Mouse (Mus musculus): ENCODE data around the gene Lrrc75a. TPM values are rescaled to one million over a fixed set of nuclear protein-coding genes. Genes with fewer than 3 reads are reported as not detected.

Lrrc75a gene
- polyA plus RNA-seq, 1 experiment from 2014 or later, result 10.6 TPM

- Histone ChIP-seq H3K4me2 (ENCODE audit: low read length) (peak overlapping the region; percentile 45; the same call in 1 of the 2 replicates), H3K9ac (replicated peaks; ENCODE audit: low read depth, low read length) (peak overlapping the region; percentile 53), H3K4me3 (replicated peaks; ENCODE audit: low read length) (no peak overlapping the region), H3K36me3 (ENCODE audit: control insufficient read depth, insufficient read depth) (no peaks in the 10 kb centered on the region; the same call in 1 of the 2 replicates), H3K27me3 (replicated peaks; ENCODE audit: control insufficient read depth, insufficient read depth, low read length) (no peaks in the 10 kb centered on the region), H3K9me3 (ENCODE audit: control insufficient read depth, low read length) (no peaks in the 10 kb centered on the region), H3K27ac (ENCODE audit: low read length) (peak overlapping the region; percentile 86), H3K4me1 (replicated peaks; ENCODE audit: control insufficient read depth, insufficient read depth, low read length) (peaks cover 25% of the 10 kb centered on the region)
- ATAC-seq, result no peak
- WGBS, result 56% methylated on average over 10 of the region's 10 CpGs
Measured at GRCm38 (mm10) chr11:62612604-62613003, 35.7 kb downstream of the Lrrc75a start.

- Histone ChIP-seq H3K9me3 (ENCODE audit: control insufficient read depth, low read length) (no peaks in the 10 kb centered on the region), H3K27me3 (replicated peaks; ENCODE audit: control insufficient read depth, insufficient read depth, low read length) (no peaks in the 10 kb centered on the region), H3K4me2 (ENCODE audit: low read length) (no peak overlapping the region), H3K4me1 (replicated peaks; ENCODE audit: control insufficient read depth, insufficient read depth, low read length) (peaks cover 45% of the 10 kb centered on the region), H3K36me3 (ENCODE audit: control insufficient read depth, insufficient read depth) (peaks cover 12% of the 10 kb centered on the region; the same call in 1 of the 2 replicates), H3K27ac (ENCODE audit: low read length) (no peak overlapping the region), H3K9ac (replicated peaks; ENCODE audit: low read depth, low read length) (no peak overlapping the region), H3K4me3 (replicated peaks; ENCODE audit: low read length) (no peak overlapping the region)
- ATAC-seq, result no peak
- WGBS, result 89% methylated on average over 6 of the region's 6 CpGs
Measured at GRCm38 (mm10) chr11:62610304-62610703, 38.0 kb downstream of the Lrrc75a start.

- Histone ChIP-seq H3K9me3 (ENCODE audit: control insufficient read depth, low read length) (no peaks in the 10 kb centered on the region), H3K36me3 (ENCODE audit: control insufficient read depth, insufficient read depth) (peaks cover 14% of the 10 kb centered on the region; the same call in 1 of the 2 replicates)
Measured at GRCm38 (mm10) chr11:62608826-62609675, 39.3 kb downstream of the Lrrc75a start.

GRCm38 (mm10) chr11:62607952-62608201, 40.4 kb downstream of the Lrrc75a start:
- no peaks in the 10 kb centered on the region for H3K27me3 ChIP-seq (replicated peaks; ENCODE audit: control insufficient read depth, insufficient read depth, low read length)
- H3K4me2 ChIP-seq (ENCODE audit: low read length), result no peak overlapping the region
- no peak for ATAC-seq
- no peak overlapping the region for H3K9ac ChIP-seq (replicated peaks; ENCODE audit: low read depth, low read length)
- H3K4me1 ChIP-seq (replicated peaks; ENCODE audit: control insufficient read depth, insufficient read depth, low read length), result peaks cover 45% of the 10 kb centered on the region
- no peak overlapping the region for H3K4me3 ChIP-seq (replicated peaks; ENCODE audit: low read length)
- peaks cover 14% of the 10 kb centered on the region; the same call in 1 of the 2 replicates for H3K36me3 ChIP-seq (ENCODE audit: control insufficient read depth, insufficient read depth)
- 95% methylated on average over 1 of the region's 1 CpGs for WGBS
- no peaks in the 10 kb centered on the region for H3K9me3 ChIP-seq (ENCODE audit: control insufficient read depth, low read length)
- no peak overlapping the region for H3K27ac ChIP-seq (ENCODE audit: low read length)

More at GRCm38 (mm10) chr11:62608826-62609675, 39.3 kb downstream of the Lrrc75a start:
- Histone ChIP-seq H3K9ac (replicated peaks; ENCODE audit: low read depth, low read length) (no peak overlapping the region), H3K27me3 (replicated peaks; ENCODE audit: control insufficient read depth, insufficient read depth, low read length) (no peaks in the 10 kb centered on the region), H3K4me1 (replicated peaks; ENCODE audit: control insufficient read depth, insufficient read depth, low read length) (peaks cover 47% of the 10 kb centered on the region), H3K4me3 (replicated peaks; ENCODE audit: low read length) (no peak overlapping the region), H3K4me2 (ENCODE audit: low read length) (no peak overlapping the region), H3K27ac (ENCODE audit: low read length) (no peak overlapping the region)
- no peak for ATAC-seq
- 84% methylated on average over 10 of the region's 10 CpGs for WGBS

GRCm38 (mm10) chr11:62607170-62607951, 41.0 kb downstream of the Lrrc75a start:
- no peak overlapping the region for H3K4me3 ChIP-seq (replicated peaks; ENCODE audit: low read length)
- WGBS, result 53% methylated on average over 10 of the region's 10 CpGs
- no peaks in the 10 kb centered on the region for H3K9me3 ChIP-seq (ENCODE audit: control insufficient read depth, low read length)
- H3K27ac ChIP-seq (ENCODE audit: low read length), result peak overlapping the region; percentile 24; the same call in 1 of the 2 replicates
- H3K9ac ChIP-seq (replicated peaks; ENCODE audit: low read depth, low read length), result no peak overlapping the region
- H3K4me1 ChIP-seq (replicated peaks; ENCODE audit: control insufficient read depth, insufficient read depth, low read length), result peaks cover 39% of the 10 kb centered on the region
- no peaks in the 10 kb centered on the region for H3K27me3 ChIP-seq (replicated peaks; ENCODE audit: control insufficient read depth, insufficient read depth, low read length)
- ATAC-seq, result no peak
- H3K4me2 ChIP-seq (ENCODE audit: low read length), result no peak overlapping the region
- peaks cover 14% of the 10 kb centered on the region; the same call in 1 of the 2 replicates for H3K36me3 ChIP-seq (ENCODE audit: control insufficient read depth, insufficient read depth)

GRCm38 (mm10) chr11:62606299-62607169, 41.8 kb downstream of the Lrrc75a start:
- ATAC-seq, result no peak
- no peak overlapping the region for H3K4me2 ChIP-seq (ENCODE audit: low read length)
- no peak overlapping the region for H3K9ac ChIP-seq (replicated peaks; ENCODE audit: low read depth, low read length)
- 61% methylated on average over 10 of the region's 10 CpGs for WGBS
- peak overlapping the region; percentile 33 for H3K27ac ChIP-seq (ENCODE audit: low read length)
- H3K27me3 ChIP-seq (replicated peaks; ENCODE audit: control insufficient read depth, insufficient read depth, low read length), result no peaks in the 10 kb centered on the region
- no peaks in the 10 kb centered on the region for H3K9me3 ChIP-seq (ENCODE audit: control insufficient read depth, low read length)
- peaks cover 45% of the 10 kb centered on the region for H3K4me1 ChIP-seq (replicated peaks; ENCODE audit: control insufficient read depth, insufficient read depth, low read length)
- no peak overlapping the region for H3K4me3 ChIP-seq (replicated peaks; ENCODE audit: low read length)
- H3K36me3 ChIP-seq (ENCODE audit: control insufficient read depth, insufficient read depth), result peaks cover 14% of the 10 kb centered on the region; the same call in 1 of the 2 replicates

GRCm38 (mm10) chr11:62605619-62606298, 42.6 kb downstream of the Lrrc75a start:
- Histone ChIP-seq H3K4me2 (ENCODE audit: low read length) (peak overlapping the region; percentile 25), H3K27me3 (replicated peaks; ENCODE audit: control insufficient read depth, insufficient read depth, low read length) (no peaks in the 10 kb centered on the region), H3K36me3 (ENCODE audit: control insufficient read depth, insufficient read depth) (peaks cover 14% of the 10 kb centered on the region; the same call in 1 of the 2 replicates), H3K4me1 (replicated peaks; ENCODE audit: control insufficient read depth, insufficient read depth, low read length) (peaks cover 45% of the 10 kb centered on the region), H3K4me3 (replicated peaks; ENCODE audit: low read length) (no peak overlapping the region), H3K27ac (ENCODE audit: low read length) (peak overlapping the region; percentile 8), H3K9ac (replicated peaks; ENCODE audit: low read depth, low read length) (peak overlapping the region; percentile 24; the same call in 1 of the 2 replicates), H3K9me3 (ENCODE audit: control insufficient read depth, low read length) (no peaks in the 10 kb centered on the region)
- no peak for ATAC-seq
- WGBS, result 45% methylated on average over 10 of the region's 10 CpGs

- Histone ChIP-seq H3K9me3 (ENCODE audit: control insufficient read depth, low read length) (no peaks in the 10 kb centered on the region), H3K4me3 (replicated peaks; ENCODE audit: low read length) (no peak overlapping the region), H3K27ac (ENCODE audit: low read length) (no peak overlapping the region), H3K4me1 (replicated peaks; ENCODE audit: control insufficient read depth, insufficient read depth, low read length) (peaks cover 45% of the 10 kb centered on the region), H3K36me3 (ENCODE audit: control insufficient read depth, insufficient read depth) (peaks cover 14% of the 10 kb centered on the region; the same call in 1 of the 2 replicates), H3K27me3 (replicated peaks; ENCODE audit: control insufficient read depth, insufficient read depth, low read length) (no peaks in the 10 kb centered on the region), H3K4me2 (ENCODE audit: low read length) (peak overlapping the region; percentile 60), H3K9ac (replicated peaks; ENCODE audit: low read depth, low read length) (peak overlapping the region; percentile 24; the same call in 1 of the 2 replicates)
- ATAC-seq, result no peak
- 17% methylated on average over 3 of the region's 3 CpGs for WGBS
Measured at GRCm38 (mm10) chr11:62604886-62605618, 43.3 kb downstream of the Lrrc75a start.

Measured in forebrain, embryonic 16.5 days (tissue).